Mouse (Mus musculus): ENCODE measurements at regions not wholly inside any gene's neighbourhood (a gene's known extent, or its start where the extent isn't known, plus 50 kb on each side); places are given as distances from the start of the nearest gene placed in this dataset.

GRCm38 (mm10) chr11:64610724-64611123 is 174.3 kb upstream of the F930015N05Rik start:
- TF ChIP-seq MYOG (IDR thresholded peaks at IDR 0.05; ENCODE audit: control insufficient read depth in 1 of 3, insufficient read depth in 1 of 3, insufficient read length in 2 of 3, low read depth in 2 of 3) (no peak), POLR2AphosphoS2 (IDR thresholded peaks at IDR 0.05; ENCODE audit: insufficient read length, low read depth) (no peak), POLR2A (IDR thresholded peaks at IDR 0.05; ENCODE audit: insufficient read length, low read depth) (no peak)

Data from myocyte (in vitro differentiated cells).